Mouse (Mus musculus) G1E (cell line): ENCODE data around the gene Ablim2.

Source experiments
- CTCF ChIP-seq: IDR thresholded peaks from 2 replicates; pipeline ENCODE4 v1.5.1; 2012; ENCODE audit warnings: low read depth, low read length, inconsistent platforms, mixed read lengths
- GATA1 ChIP-seq: IDR thresholded peaks from 2 replicates; pipeline ENCODE4 v1.6.1; 2012; ENCODE audit warnings: borderline replicate concordance, low read length, inconsistent platforms, mixed read lengths
- POLR2AphosphoS5 ChIP-seq: IDR thresholded peaks from 2 replicates; pipeline ENCODE4 v1.6.1; 2012; ENCODE audit warnings: low read depth, low read length, inconsistent platforms; ENCODE audit not compliant: insufficient replicate concordance
- TAL1 ChIP-seq: conservative IDR thresholded peaks from 2 replicates; pipeline ENCODE4 v1.6.1; 2012; ENCODE audit warnings: low read depth, low read length, inconsistent platforms, mixed read lengths

DNA sequence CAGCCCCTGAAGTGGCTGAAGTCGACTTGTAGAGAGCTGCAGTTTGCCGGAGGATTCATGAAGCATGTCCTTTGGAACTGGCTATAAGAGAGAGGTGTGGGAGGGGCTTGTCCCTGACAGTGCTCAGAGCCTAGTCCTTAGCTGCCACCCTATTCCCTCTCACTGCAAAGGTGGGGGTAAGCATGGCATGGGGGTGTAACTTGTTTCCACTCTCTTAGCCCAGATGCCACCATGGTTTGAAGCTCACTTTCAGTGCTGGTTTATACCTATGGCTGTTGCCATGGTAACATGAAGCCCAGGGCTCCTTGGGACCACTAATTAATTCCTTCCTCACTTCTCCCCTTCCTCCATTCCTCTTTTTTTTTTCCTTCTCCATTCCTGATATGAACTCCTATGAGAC is 57.4 kb downstream of the Ablim2 start:
- no peak for TF ChIP-seq GATA1
- no peak for TF ChIP-seq CTCF
- no peak for TF ChIP-seq POLR2AphosphoS5
- no peak for TF ChIP-seq TAL1
